Mouse (Mus musculus): ENCODE measurements at regions not wholly inside any gene's neighbourhood (a gene's known extent, or its start where the extent isn't known, plus 50 kb on each side); places are given as distances from the start of the nearest gene placed in this dataset.

DNA sequence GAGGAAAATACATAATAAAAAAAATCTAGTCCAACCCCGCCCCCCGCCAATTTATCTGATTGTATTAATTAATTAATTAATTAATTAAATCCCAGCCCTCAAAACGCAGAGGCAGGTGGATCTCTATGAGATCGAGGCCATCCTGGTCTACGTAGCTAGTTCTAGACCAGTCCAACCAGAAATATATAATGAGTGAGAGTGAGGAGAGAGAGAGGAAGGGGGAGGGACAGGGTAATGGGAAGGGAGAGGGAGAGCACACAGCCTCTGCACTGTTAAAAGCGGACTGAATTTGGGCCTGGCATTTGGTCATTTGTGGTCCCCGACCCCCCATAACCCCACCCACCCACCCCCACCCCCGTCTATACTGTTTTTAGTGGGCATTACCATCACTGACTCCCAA, 221.5 kb downstream of the Ipo11 start:
- DNase-seq (ENCODE audit: low spot score) (no peak), ATAC-seq (ENCODE audit: insufficient read depth, low read depth) (no peak)
- TF ChIP-seq CTCF (IDR thresholded peaks at IDR 0.05; ENCODE audit: low read depth), result no peak
- TF ChIP-seq EP300 (IDR thresholded peaks at IDR 0.05; ENCODE audit: low read depth), result no peak
- Histone ChIP-seq H3K4me2 (ENCODE audit: low read depth, low read length) (no peak overlapping the region), H3K36me3 (replicated peaks; ENCODE audit: control insufficient read depth, insufficient read depth, low read length) (no peaks in the 10 kb centered on the region), H3K9me3 (replicated peaks; ENCODE audit: control insufficient read depth, low read length) (no peaks in the 10 kb centered on the region), H3K27ac (ENCODE audit: low read depth) (no peak overlapping the region), H3K4me3 (ENCODE audit: low read depth, low read length) (no peak overlapping the region), H3K27me3 (ENCODE audit: control insufficient read depth, insufficient read depth, low read length) (no peaks in the 10 kb centered on the region), H3K9ac (replicated peaks; ENCODE audit: low read depth, low read length) (no peak overlapping the region), H3K4me1 (ENCODE audit: control insufficient read depth, insufficient read depth) (no peaks in the 10 kb centered on the region)
- WGBS, result 75% methylated on average over 8 of the region's 8 CpGs

DNA sequence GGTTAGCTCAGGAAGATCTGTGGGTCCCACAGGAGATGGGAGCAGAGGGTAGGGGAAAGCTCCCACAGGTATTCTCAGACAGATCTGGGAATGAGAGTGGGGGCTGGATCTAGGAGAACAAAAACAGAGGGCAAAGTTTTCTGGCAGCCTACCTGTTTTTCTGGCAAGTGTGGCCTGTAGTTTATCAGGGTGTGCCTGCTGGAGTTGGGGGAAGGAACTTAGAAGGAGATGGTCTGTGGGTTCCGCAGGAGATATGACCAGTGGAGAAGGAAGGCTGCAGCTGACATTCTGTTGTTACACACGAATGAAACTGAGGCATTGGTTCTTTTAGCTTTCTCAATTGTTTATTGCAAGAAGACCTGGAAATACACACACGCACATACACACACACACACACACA, 226.2 kb downstream of the Ipo11 start:
- no peak for ATAC-seq (ENCODE audit: insufficient read depth, low read depth)
- no peak overlapping the region for H3K4me2 ChIP-seq (ENCODE audit: low read depth, low read length)
- H3K27ac ChIP-seq (ENCODE audit: low read depth), result no peak overlapping the region
- H3K9ac ChIP-seq (replicated peaks; ENCODE audit: low read depth, low read length), result no peak overlapping the region
- TF ChIP-seq EP300 (IDR thresholded peaks at IDR 0.05; ENCODE audit: low read depth) (no peak), CTCF (IDR thresholded peaks at IDR 0.05; ENCODE audit: low read depth) (no peak)
- H3K9me3 ChIP-seq (replicated peaks; ENCODE audit: control insufficient read depth, low read length), result no peaks in the 10 kb centered on the region
- no peak overlapping the region for H3K4me3 ChIP-seq (ENCODE audit: low read depth, low read length)
- 69% methylated on average over 3 of the region's 3 CpGs for WGBS
- no peaks in the 10 kb centered on the region for H3K27me3 ChIP-seq (ENCODE audit: control insufficient read depth, insufficient read depth, low read length)
- no peaks in the 10 kb centered on the region for H3K4me1 ChIP-seq (ENCODE audit: control insufficient read depth, insufficient read depth)
- no peak for DNase-seq (ENCODE audit: low spot score)
- H3K36me3 ChIP-seq (replicated peaks; ENCODE audit: control insufficient read depth, insufficient read depth, low read length), result no peaks in the 10 kb centered on the region

DNA sequence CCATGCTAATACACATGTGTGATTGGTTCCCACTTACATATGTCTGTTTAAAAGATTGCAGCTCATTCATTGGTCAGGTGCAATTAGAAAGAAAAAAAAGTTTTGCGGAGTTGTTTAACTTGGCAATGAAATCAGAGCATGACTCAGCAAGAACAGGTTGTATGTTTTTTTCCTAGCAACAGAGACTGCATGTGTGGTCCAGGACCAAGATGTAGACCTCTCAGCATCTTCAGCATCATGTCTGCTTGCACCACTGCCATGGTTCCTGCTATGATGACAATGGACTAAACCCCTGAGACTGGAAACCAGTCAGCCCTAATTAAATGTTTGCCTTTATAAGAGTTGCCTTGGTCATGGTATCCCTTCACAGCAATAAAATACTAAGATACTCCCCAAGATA, 236.4 kb downstream of the Ipo11 start:
- Histone ChIP-seq H3K4me1 (ENCODE audit: control insufficient read depth, insufficient read depth) (no peaks in the 10 kb centered on the region), H3K36me3 (replicated peaks; ENCODE audit: control insufficient read depth, insufficient read depth, low read length) (no peaks in the 10 kb centered on the region), H3K9me3 (replicated peaks; ENCODE audit: control insufficient read depth, low read length) (no peaks in the 10 kb centered on the region), H3K27me3 (ENCODE audit: control insufficient read depth, insufficient read depth, low read length) (no peaks in the 10 kb centered on the region), H3K4me2 (ENCODE audit: low read depth, low read length) (no peak overlapping the region), H3K9ac (replicated peaks; ENCODE audit: low read depth, low read length) (no peak overlapping the region), H3K4me3 (ENCODE audit: low read depth, low read length) (no peak overlapping the region), H3K27ac (ENCODE audit: low read depth) (no peak overlapping the region)
- no peak for TF ChIP-seq CTCF (IDR thresholded peaks at IDR 0.05; ENCODE audit: low read depth)
- no peak for TF ChIP-seq EP300 (IDR thresholded peaks at IDR 0.05; ENCODE audit: low read depth)
- WGBS, result 90% methylated on average over 1 of the region's 1 CpGs
- no peak for ATAC-seq (ENCODE audit: insufficient read depth, low read depth)
- no peak for DNase-seq (ENCODE audit: low spot score)

DNA sequence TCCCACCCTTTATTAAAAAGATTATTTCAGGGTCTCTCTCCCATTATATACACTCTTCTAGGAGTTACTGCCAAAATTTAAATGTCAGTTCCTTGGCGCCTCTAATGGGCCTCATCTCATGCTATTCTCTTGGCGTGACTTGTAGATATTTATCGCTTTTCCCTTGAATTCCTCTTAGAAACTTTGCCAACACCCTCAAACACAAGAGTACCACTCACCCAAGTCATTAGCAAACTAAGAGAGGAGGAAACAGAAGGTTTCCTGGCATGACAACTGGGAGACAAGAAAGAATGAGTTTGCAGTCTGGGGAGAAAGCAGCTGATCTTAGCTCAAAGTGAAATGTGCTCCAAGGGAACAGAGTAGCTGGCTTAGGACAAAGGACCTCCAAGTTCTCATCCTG, 236.8 kb downstream of the Ipo11 start:
- no peak for TF ChIP-seq CTCF (IDR thresholded peaks at IDR 0.05; ENCODE audit: low read depth)
- no peak for TF ChIP-seq EP300 (IDR thresholded peaks at IDR 0.05; ENCODE audit: low read depth)
- DNase-seq (ENCODE audit: low spot score) (no peak), ATAC-seq (ENCODE audit: insufficient read depth, low read depth) (no peak)
- no peak overlapping the region for H3K4me2 ChIP-seq (ENCODE audit: low read depth, low read length)
- H3K4me3 ChIP-seq (ENCODE audit: low read depth, low read length), result no peak overlapping the region
- H3K27ac ChIP-seq (ENCODE audit: low read depth), result no peak overlapping the region
- 65% methylated on average over 3 of the region's 3 CpGs for WGBS
- no peak overlapping the region for H3K9ac ChIP-seq (replicated peaks; ENCODE audit: low read depth, low read length)
- H3K4me1 ChIP-seq (ENCODE audit: control insufficient read depth, insufficient read depth), result no peaks in the 10 kb centered on the region
- H3K27me3 ChIP-seq (ENCODE audit: control insufficient read depth, insufficient read depth, low read length), result no peaks in the 10 kb centered on the region
- no peaks in the 10 kb centered on the region for H3K9me3 ChIP-seq (replicated peaks; ENCODE audit: control insufficient read depth, low read length)
- H3K36me3 ChIP-seq (replicated peaks; ENCODE audit: control insufficient read depth, insufficient read depth, low read length), result no peaks in the 10 kb centered on the region

DNA sequence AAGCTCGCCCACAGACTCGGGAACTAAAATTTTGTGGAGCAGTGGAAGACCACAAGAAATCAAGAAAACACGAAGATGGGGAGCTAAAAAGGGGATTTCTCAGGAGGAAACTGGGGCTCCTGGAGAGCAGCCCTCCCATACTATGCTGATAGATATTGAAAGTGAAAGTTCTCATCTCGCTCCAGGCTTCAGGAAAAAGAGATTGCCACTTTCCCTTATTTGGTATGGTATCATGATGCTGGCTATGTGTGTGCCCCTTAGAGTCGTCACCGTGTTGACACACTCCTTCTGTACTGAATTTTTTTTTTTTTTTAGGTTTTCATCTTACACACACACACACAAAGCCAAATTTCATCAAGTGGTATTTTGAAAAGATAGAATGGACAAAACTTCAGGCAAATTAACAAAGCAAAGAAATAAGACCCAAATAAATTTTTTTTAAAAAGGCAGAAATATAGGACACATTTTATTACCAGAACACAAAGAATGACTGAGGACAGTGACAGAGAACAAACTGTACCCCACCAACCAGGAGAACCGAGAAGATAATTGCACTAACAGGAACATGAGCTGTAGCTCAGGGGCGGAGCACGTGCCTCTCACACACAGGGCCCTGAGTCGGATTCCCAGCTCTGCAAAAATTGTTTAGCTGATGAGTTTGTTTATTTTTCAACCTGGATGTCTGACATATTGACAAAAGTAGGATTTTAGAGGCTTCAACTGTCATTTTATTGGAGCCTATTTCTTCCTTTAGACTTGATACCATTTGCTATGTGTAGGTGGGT, 244.8 kb downstream of the Ipo11 start:
- H3K4me1 ChIP-seq (ENCODE audit: control insufficient read depth, insufficient read depth), result no peaks in the 10 kb centered on the region
- 59% methylated on average over 10 of the region's 10 CpGs for WGBS
- TF ChIP-seq CTCF (IDR thresholded peaks at IDR 0.05; ENCODE audit: low read depth) (no peak), EP300 (IDR thresholded peaks at IDR 0.05; ENCODE audit: low read depth) (no peak)
- no peak for ATAC-seq (ENCODE audit: insufficient read depth, low read depth)
- peak overlapping the region; percentile 34 for H3K4me2 ChIP-seq (ENCODE audit: low read depth, low read length)
- H3K9me3 ChIP-seq (replicated peaks; ENCODE audit: control insufficient read depth, low read length), result no peaks in the 10 kb centered on the region
- DNase-seq (ENCODE audit: low spot score), result no peak
- no peak overlapping the region for H3K27ac ChIP-seq (ENCODE audit: low read depth)
- H3K4me3 ChIP-seq (ENCODE audit: low read depth, low read length), result peak overlapping the region; percentile 26
- no peaks in the 10 kb centered on the region for H3K27me3 ChIP-seq (ENCODE audit: control insufficient read depth, insufficient read depth, low read length)
- no peak overlapping the region for H3K9ac ChIP-seq (replicated peaks; ENCODE audit: low read depth, low read length)
- no peaks in the 10 kb centered on the region for H3K36me3 ChIP-seq (replicated peaks; ENCODE audit: control insufficient read depth, insufficient read depth, low read length)

DNA sequence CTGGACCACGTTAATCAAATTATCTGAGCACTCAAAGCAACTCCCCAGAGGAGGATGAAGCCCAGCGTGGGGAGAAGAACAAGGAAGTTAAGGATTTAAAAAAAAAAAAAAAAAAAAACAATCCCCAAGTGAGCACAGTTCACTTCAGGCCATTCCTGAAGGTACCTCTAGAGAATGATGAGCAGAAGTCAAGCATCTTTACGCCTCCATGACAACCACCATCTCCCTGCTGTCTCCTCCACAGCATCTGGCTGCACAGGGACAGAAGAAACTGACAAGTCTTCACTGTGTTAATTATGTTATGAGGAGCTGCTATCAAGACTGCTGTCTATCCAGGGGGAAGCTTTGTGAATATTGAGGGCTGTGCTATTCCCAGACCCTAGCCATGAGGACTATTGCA, 246.6 kb downstream of the Ipo11 start:
- H3K9me3 ChIP-seq (replicated peaks; ENCODE audit: control insufficient read depth, low read length), result no peaks in the 10 kb centered on the region
- H3K4me3 ChIP-seq (ENCODE audit: low read depth, low read length), result no peak overlapping the region
- ATAC-seq (ENCODE audit: insufficient read depth, low read depth), result no peak
- no peak overlapping the region for H3K9ac ChIP-seq (replicated peaks; ENCODE audit: low read depth, low read length)
- H3K4me1 ChIP-seq (ENCODE audit: control insufficient read depth, insufficient read depth), result no peaks in the 10 kb centered on the region
- WGBS, result 63% methylated on average over 3 of the region's 3 CpGs
- no peak for DNase-seq (ENCODE audit: low spot score)
- TF ChIP-seq EP300 (IDR thresholded peaks at IDR 0.05; ENCODE audit: low read depth) (no peak), CTCF (IDR thresholded peaks at IDR 0.05; ENCODE audit: low read depth) (no peak)
- no peak overlapping the region for H3K4me2 ChIP-seq (ENCODE audit: low read depth, low read length)
- no peaks in the 10 kb centered on the region for H3K36me3 ChIP-seq (replicated peaks; ENCODE audit: control insufficient read depth, insufficient read depth, low read length)
- no peaks in the 10 kb centered on the region for H3K27me3 ChIP-seq (ENCODE audit: control insufficient read depth, insufficient read depth, low read length)
- no peak overlapping the region for H3K27ac ChIP-seq (ENCODE audit: low read depth)
